Mouse (Mus musculus) common myeloid progenitor, adult 5-6 weeks (primary cell): ENCODE measurements around the gene Cpsf4l. TPM values are rescaled to one million over a fixed set of nuclear protein-coding genes. Genes with fewer than 3 reads are reported as not detected.
"Not testable (repeated sequence)": the region's sequence is repeated elsewhere in the genome, so short reads cannot be mapped to it uniquely, and the experiment has no call there.

Experiments
- ATAC-seq: replicated peaks from 2 replicates; pipeline ENCODE4 v1.8.0; 2016; ENCODE audit warnings: low read depth, mild to moderate bottlenecking, moderate TSS enrichment, inconsistent platforms; ENCODE audit not compliant: poor library complexity, severe bottlenecking
- total RNA-seq: library from RNA; stranded (forward); fragments of 200-1000, 187-1606 nt; gene quantifications from 2 replicates; pipeline ENCODE4 v1.2.3, GENCODE M21; 2017

The Cpsf4l gene
- total RNA-seq, 1 experiment from 2014 or later, result not detected

- ATAC-seq, result no peak
These were observed 36.2 kb downstream of the Cpsf4l start for GRCm38 (mm10) chr11:113673614-113674013.

- no peak for ATAC-seq
These were observed 40.1 kb downstream of the Cpsf4l start for GRCm38 (mm10) chr11:113669711-113670110.

- ATAC-seq, result no peak
These were observed 41.0 kb downstream of the Cpsf4l start for GRCm38 (mm10) chr11:113668857-113669256.

GRCm38 (mm10) chr11:113667704-113668103 is 42.1 kb downstream of the Cpsf4l start:
- no peak for ATAC-seq

DNA sequence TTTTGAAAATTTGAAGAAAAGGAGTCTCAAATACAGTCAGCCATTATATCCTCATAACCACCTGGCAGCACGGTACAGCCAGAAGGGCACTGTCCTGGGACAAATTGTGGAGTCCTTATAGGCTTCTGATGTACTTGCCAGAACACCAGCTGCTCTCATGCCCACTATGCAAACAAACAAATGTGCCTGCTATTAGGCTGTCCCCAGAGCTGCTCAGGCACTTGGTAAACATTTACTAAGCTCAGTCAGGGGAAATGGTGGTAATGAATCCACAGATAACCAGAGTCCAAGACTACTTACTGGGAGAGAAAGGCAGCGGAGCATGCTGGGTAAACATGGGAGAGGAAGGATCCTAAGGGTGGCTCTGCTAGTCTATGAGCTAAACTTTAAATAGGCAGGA is 42.7 kb downstream of the Cpsf4l start:
- no peak for ATAC-seq

DNA sequence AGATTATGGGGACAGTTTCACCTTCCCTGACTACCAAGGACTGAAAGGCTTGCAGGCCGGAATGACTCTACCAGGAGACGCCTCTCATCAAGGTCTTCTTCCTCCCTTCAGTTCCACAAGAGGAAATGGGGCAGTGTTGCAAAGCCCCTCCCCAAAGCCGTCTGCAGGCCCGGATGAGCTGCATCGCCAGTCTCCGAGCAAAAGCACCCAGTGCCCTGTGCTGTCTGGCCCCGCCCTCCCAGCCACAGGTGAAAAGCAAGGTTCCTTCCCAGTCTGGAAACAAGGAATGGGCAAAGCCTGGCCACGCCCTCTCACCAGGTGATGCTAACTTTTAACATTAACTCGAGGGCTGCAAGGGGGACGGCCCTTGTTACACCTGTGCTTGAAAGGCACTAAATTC is 43.2 kb downstream of the Cpsf4l start:
- ATAC-seq, result peak; percentile 53

- no peak for ATAC-seq
These were observed 43.6 kb downstream of the Cpsf4l start for GRCm38 (mm10) chr11:113666205-113666604.

- no peak for ATAC-seq
These were observed 45.5 kb downstream of the Cpsf4l start for GRCm38 (mm10) chr11:113664279-113664678.

- ATAC-seq, result peak; percentile 24
These were observed 47.9 kb downstream of the Cpsf4l start for GRCm38 (mm10) chr11:113661835-113662351.

DNA sequence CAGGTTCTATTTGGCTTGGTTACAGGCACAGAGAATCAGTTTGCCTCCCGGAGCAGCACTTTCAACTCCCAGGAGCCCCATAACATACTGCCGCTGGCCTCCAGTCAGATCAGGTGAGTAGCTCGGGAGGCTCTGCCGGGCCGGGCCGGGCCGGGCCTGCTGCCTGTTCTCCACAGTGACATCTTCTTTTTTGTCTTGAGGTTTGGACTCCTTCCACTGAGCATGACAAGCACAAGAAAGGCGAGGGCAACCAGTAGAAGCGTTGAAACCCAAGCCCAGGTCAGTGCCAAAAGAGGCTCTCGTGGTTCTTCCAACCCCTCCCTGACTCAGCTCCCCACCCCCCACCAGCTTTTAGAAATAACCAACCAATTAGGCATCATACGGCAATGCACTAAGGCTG is 48.9 kb downstream of the Cpsf4l start:
- peak; percentile 78 for ATAC-seq

- not testable (repeated sequence) for ATAC-seq
These were observed 49.6 kb downstream of the Cpsf4l start for GRCm38 (mm10) chr11:113660213-113660612.

GRCm38 (mm10) chr11:113658763-113659162 is 51.1 kb downstream of the Cpsf4l start:
- no peak for ATAC-seq

- ATAC-seq, result no peak
These were observed 51.5 kb downstream of the Cpsf4l start for GRCm38 (mm10) chr11:113658319-113658718.

- ATAC-seq, result no peak
These were observed 52.6 kb downstream of the Cpsf4l start for GRCm38 (mm10) chr11:113657221-113657620.

DNA sequence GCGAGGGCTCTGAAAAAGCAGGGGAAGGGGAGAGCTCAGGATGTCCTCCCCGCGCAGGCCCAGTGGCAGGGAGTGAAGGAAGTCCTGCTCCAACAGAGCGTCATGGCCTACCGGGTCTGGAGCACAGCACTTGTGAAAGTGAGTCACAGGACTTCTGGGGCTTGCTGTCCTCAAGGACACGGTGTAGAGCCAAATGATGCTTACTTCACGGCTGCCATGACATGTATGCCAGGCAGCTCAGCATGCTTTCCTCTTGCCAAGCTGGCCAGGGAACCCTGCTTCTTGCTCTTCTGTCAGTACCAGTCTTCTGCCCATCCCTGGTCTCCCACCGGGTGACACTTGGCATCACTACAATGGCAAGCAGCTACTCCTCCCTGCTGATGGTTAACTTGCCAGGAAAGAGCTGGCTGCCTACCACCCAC is 53.3 kb downstream of the Cpsf4l start:
- ATAC-seq, result no peak

DNA sequence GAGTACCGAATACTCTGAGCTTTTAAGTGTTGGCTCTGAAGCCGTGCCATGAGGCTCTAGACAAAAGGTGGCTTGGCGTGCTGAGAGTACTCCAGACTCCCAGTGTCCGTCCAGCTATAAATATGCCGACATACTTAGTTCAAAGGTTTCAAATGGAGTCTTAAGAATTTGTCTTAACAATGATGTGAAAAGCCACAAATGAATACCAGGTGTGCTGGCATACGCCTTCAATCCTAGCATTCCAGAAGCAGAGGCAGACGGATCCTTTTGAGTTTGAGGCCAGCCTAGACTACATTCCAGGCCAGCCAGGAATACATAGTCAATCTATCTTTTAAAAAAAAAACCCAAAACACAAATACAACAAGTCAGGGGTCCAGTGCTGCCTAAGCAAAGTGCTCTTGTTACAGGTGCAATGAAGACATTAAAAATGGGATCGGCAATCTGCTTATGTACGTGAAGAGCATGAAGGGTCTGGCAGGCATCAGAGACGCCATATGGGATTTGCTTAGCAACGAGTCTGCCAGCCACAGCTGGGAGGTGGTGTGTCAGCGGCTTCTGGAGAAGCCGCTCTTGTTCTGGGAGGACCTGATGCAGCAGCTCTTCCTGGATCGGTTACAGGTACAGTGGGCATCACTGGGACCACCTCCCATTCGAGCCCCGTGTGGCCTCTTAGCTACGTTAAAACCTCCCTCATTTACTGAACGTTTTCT is 55.1 kb downstream of the Cpsf4l start:
- no peak for ATAC-seq

DNA sequence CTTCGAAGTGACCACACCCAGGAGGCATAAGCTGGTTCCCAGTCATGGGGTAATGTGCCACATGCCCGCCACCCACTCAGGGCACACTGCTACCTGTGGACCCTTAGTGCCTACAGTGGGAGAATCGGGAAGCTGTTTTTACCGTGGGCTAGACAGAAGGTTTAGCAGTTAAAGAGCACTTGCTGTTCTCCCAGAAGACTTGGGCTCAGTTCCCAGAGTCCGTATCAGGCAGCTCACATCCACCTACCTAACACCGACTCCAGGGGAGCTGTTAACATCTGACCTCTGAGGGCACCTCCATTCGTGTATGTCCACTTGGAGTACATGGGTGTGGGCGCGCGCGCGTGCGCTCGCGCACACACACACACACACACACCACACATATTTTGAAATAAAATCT is 55.7 kb downstream of the Cpsf4l start:
- no peak for ATAC-seq

DNA sequence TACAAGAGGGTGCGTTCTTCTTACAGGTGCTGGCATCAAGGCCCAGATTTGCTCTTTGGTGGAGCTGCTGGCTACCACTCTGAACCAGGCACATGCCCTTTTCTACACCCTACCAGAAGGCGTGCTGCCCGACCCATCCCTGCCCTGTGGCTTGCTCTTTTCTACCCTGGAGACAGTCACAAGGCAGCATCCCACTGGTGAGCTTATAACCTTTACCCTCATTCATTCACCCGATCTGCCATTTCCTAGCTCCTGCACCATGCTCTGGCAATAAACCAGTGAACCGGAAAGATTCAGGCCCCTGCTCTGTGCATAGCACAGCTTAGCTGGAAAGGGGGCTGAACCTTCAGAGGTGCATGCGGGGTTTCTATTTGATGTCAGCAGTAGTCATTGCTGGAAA is 57.3 kb downstream of the Cpsf4l start:
- ATAC-seq, result no peak

DNA sequence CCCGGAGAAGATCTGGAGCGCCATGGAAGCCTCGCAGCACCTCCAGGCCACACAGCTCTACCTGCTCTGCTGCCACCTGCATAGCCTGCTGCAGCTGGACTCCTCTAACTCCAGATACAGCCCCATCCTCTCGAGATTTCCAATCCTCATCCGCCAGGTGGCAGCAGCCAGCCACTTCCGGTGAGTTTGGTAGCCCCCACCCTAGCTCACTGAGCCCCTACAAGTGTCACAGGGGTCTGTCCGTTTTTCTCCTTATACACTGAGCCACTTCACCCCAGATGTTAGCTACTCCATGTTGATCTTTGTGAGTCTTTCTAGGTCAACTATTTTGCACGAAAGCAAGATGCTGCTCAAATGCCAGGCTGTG is 57.9 kb downstream of the Cpsf4l start:
- ATAC-seq, result no peak

- peak; percentile 40 for ATAC-seq
These were observed 58.5 kb downstream of the Cpsf4l start for GRCm38 (mm10) chr11:113651206-113651906.
